ENCODE assay signal across 13 mouse cellular contexts in genomic region chr11:117136880-117137279, GRCm38 (mm10). TPM values are rescaled to one million over a fixed set of nuclear protein-coding genes. Genes with fewer than 3 reads are reported as not detected.
DNase-seq lines count a peak whose midpoint lies in the region; ATAC-seq and TF ChIP-seq lines count a peak whose summit lies in the region.
"Had no signal": no experiment of that assay in that cellular context is flagged by ENCODE, and none has a peak within 500 bp of the region (broad histone marks: within the 10 kb centered on the region; RNA-seq: fewer than 3 reads in every experiment).

No protein-coding gene starts in this region.

- no peaks in the 10 kb centered on the region for H3K27me3 ChIP-seq in kidney, adult 2 months (replicated peaks; ENCODE audit: control insufficient read depth, insufficient read depth, low read length)
- H3K27me3 ChIP-seq in limb, embryonic 15.5 days: no peaks in the 10 kb centered on the region
- no peaks in the 10 kb centered on the region for H3K27me3 ChIP-seq in forebrain, embryonic 16.5 days (replicated peaks; ENCODE audit: control insufficient read depth, insufficient read depth, low read length)
- H3K27me3 ChIP-seq: hindbrain, embryonic 13.5 days had no signal

- no peak for TF ChIP-seq CTCF in kidney, adult 2 months (conservative IDR thresholded peaks at IDR 0.05; ENCODE audit: insufficient read depth, insufficient read length, low read depth, low read length)

- no peak overlapping the region for H3K4me2 ChIP-seq in limb, embryonic 15.5 days
- no peak overlapping the region for H3K4me2 ChIP-seq in forebrain, embryonic 16.5 days (ENCODE audit: low read length)
- H3K4me2 ChIP-seq: hindbrain, embryonic 13.5 days had no signal

- no peak for ATAC-seq in limb, embryonic 15.5 days (ENCODE audit: insufficient number of reproducible peaks, low FRiP score, low TSS enrichment, low read depth)
- no peak for ATAC-seq in forebrain, embryonic 16.5 days
- ATAC-seq in granulocyte monocyte progenitor cell, adult 5-6 weeks (replicated peaks; ENCODE audit: poor library complexity, severe bottlenecking): no peak
- ATAC-seq: midbrain, embryonic 16.5 days had no signal

- 79% methylated on average over 14 of the region's 14 CpGs for WGBS in kidney, adult 2 months
- 76% methylated on average over 14 of the region's 14 CpGs for WGBS in limb, embryonic 15.5 days
- 90% methylated on average over 14 of the region's 14 CpGs for WGBS in forebrain, embryonic 16.5 days

- H3K36me3 ChIP-seq in kidney, adult 2 months (ENCODE audit: control insufficient read depth, insufficient read depth, low read length): no peaks in the 10 kb centered on the region
- H3K36me3 ChIP-seq in limb, embryonic 15.5 days: peaks cover 21% of the 10 kb centered on the region
- no peaks in the 10 kb centered on the region for H3K36me3 ChIP-seq in forebrain, embryonic 16.5 days (ENCODE audit: control insufficient read depth, insufficient read depth)

- H3K27ac ChIP-seq in kidney, adult 2 months (ENCODE audit: insufficient read depth, low read depth, low read length): no peak overlapping the region
- H3K27ac ChIP-seq in brown adipose tissue, adult 24 weeks (replicated peaks; ENCODE audit: low read depth, low read length): peak overlapping the region; percentile 26; the same call in 1 of the 2 replicates
- peak overlapping the region; percentile 84 for H3K27ac ChIP-seq in limb, embryonic 15.5 days
- H3K27ac ChIP-seq in forebrain, embryonic 16.5 days (ENCODE audit: low read length): no peak overlapping the region
- H3K27ac ChIP-seq: hindbrain, embryonic 13.5 days had no signal

- no peaks in the 10 kb centered on the region for H3K9me3 ChIP-seq in limb, embryonic 15.5 days
- no peaks in the 10 kb centered on the region for H3K9me3 ChIP-seq in forebrain, embryonic 16.5 days (ENCODE audit: control insufficient read depth, low read length)
- H3K9me3 ChIP-seq: hindbrain, embryonic 13.5 days had no signal

- TF ChIP-seq POLR2A in kidney, adult 2 months (IDR thresholded peaks at IDR 0.05; ENCODE audit: low read depth, low read length): no peak

- peak; percentile 64 to 71 for DNase-seq in adrenal gland, postnatal 36 days
- DNase-seq in adrenal gland, adult 18-20 months (ENCODE audit: low spot score in 2 of 2): no peak
- peak; percentile 21 for DNase-seq in kidney, postnatal 10 days
- no peak for DNase-seq in kidney, adult 2 months
- DNase-seq: kidney, postnatal 14 days; lung, postnatal 4 days; right cerebral cortex, postnatal 25 days had no signal

- H3K4me1 ChIP-seq in kidney, adult 2 months (ENCODE audit: control insufficient read depth, insufficient read depth, low read length): peaks cover 13% of the 10 kb centered on the region
- H3K4me1 ChIP-seq in brown adipose tissue, adult 24 weeks (ENCODE audit: control insufficient read depth, insufficient read depth, insufficient read length, low read length): peaks cover 33% of the 10 kb centered on the region
- peaks cover 55% of the 10 kb centered on the region for H3K4me1 ChIP-seq in limb, embryonic 15.5 days
- peaks cover 16% of the 10 kb centered on the region for H3K4me1 ChIP-seq in forebrain, embryonic 16.5 days (replicated peaks; ENCODE audit: control insufficient read depth, insufficient read depth, low read length)

- H3K4me3 ChIP-seq in kidney, adult 2 months (ENCODE audit: insufficient read depth, low read depth, low read length): no peak overlapping the region
- no peak overlapping the region for H3K4me3 ChIP-seq in brown adipose tissue, adult 24 weeks (ENCODE audit: insufficient read depth, low read depth, low read length)
- H3K4me3 ChIP-seq in limb, embryonic 15.5 days: no peak overlapping the region
- no peak overlapping the region for H3K4me3 ChIP-seq in forebrain, embryonic 16.5 days (replicated peaks; ENCODE audit: low read length)
- H3K4me3 ChIP-seq: hindbrain, embryonic 13.5 days had no signal

- H3K9ac ChIP-seq in limb, embryonic 15.5 days: no peak overlapping the region
- no peak overlapping the region for H3K9ac ChIP-seq in forebrain, embryonic 16.5 days (replicated peaks; ENCODE audit: low read depth, low read length)
- H3K9ac ChIP-seq: hindbrain, embryonic 13.5 days had no signal

RNA-seq across cellular contexts. Expression of gene Sec14l1, which starts 21.9 kb away (rescaled TPM):
- 100 to 1,000 TPM; 132 to 163 TPM for total RNA-seq in adrenal gland, postnatal 36 days (2021)
- total RNA-seq in adrenal gland, adult 18-20 months (2021): 100 to 1,000 TPM; 106 to 159 TPM
- 49.1 and 52.2 TPM in 2 replicates for polyA plus RNA-seq in kidney, adult 2 months (2012; rRNA removed)
- polyA plus RNA-seq in brown adipose tissue, adult 24 weeks (2012; ENCODE audit: insufficient read depth, insufficient read length, missing spikeins): 35.4 and 37.4 TPM in 2 replicates
- polyA plus RNA-seq in limb, embryonic 15.5 days (2015; fragmentation: Nextera tagmentation; extraction: Ambion mirVana): 59.2 and 69.7 TPM in 2 replicates
- polyA plus RNA-seq in forebrain, embryonic 16.5 days (2015; fragmentation: Nextera tagmentation; extraction: Ambion mirVana): 76.9 and 83.7 TPM in 2 replicates
- total RNA-seq in granulocyte monocyte progenitor cell, adult 5-6 weeks (2014; fragmentation: Nextera tagmentation): 10.8 and 13.3 TPM in 2 replicates
- total RNA-seq in granulocyte monocyte progenitor cell, adult 5-6 weeks (2017): 9.8 and 12.8 TPM in 2 replicates

Comparison
In these comparisons a context has a peak if more than half of its experiments do, and no peak if none do; other contexts are left out.
1. DNase-seq: peak in adrenal gland, postnatal 36 days (2 of 2) and kidney, postnatal 10 days (single experiment); none in adrenal gland, adult 18-20 months (0 of 2) and kidney, adult 2 months (single experiment).
2. H3K27ac ChIP-seq: peak in brown adipose tissue, adult 24 weeks (single experiment) and limb, embryonic 15.5 days (single experiment); none in kidney, adult 2 months (single experiment) and forebrain, embryonic 16.5 days (single experiment).